Mouse (Mus musculus): ENCODE measurements at regions not wholly inside any gene's neighbourhood (a gene's known extent, or its start where the extent isn't known, plus 50 kb on each side); places are given as distances from the start of the nearest gene placed in this dataset.
A peak's percentile ranks its signal among the peaks of the same experiment; 100 is the strongest.
"Not testable (repeated sequence)": the region's sequence is repeated elsewhere in the genome, so short reads cannot be mapped to it uniquely, and the experiment has no call there.

DNA sequence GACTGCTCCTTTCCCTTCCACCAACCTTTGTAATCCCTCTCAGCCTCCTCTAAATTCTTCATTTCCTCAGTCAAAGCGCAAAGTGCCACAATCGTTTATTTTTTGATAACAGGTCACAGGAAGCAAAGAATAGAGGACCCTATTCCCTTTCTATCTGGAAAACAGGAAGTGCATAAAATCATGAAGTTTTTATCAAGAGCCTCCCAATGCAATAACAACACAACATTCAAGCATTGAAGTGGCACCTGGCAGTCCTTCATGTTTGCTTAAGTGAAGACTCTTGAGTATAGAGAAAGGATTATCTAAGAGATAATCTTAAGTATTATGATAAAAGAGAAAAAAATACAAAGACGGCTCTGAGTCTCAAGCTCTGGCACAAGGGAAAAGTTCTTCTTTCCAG is 111.9 kb downstream of the Ibtk start:
- DNase-seq (ENCODE audit: low spot score in 2 of 2), result no peak

DNA sequence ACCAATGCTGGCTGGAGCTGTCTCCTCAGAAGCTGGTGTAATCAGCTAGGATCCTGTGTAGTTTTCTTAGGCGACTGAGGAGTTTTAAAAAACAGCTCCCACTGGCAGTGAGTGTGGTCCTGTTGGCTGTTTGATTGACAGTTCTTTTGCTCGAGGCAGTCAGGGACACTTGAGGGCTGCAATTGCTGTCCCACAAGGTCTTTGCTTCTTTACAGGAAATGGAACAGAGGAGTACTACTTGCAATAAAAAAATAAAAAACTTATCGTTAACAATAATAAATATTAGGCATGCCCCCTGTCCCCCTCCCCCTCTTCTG is 113.0 kb downstream of the Ibtk start:
- DNase-seq (ENCODE audit: low spot score in 2 of 2), result no peak

DNA sequence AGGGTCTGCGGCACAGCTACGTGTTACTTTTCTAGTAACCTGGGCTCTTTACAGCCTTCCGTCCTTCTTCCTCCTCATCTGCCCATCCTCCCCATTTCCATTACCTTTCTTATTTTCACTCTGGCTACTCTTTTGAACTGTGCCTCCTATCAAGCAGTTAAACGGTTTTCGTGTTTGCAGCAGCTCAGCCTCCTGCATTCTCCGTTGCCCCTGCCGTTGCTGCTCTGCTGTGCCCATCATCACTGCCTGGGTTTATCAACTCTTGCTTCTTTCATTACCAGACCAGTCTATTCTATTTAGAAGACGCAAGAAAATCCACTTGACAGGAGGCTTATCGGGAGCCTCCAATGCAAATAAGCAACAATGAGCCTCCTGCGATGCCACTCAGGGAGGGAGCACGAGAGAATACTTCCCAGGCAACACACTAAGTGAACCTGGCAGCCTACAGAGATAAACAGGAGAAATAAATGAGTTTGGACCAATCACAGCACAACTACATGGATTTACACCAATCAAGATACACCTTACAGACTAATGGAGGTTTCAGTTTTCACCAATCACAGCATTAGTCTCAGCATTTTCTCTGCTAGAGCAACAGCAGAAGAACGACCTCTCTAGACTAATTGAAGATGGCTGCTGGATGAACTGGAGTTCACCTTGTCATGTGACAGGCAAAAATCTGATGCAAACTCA is 113.5 kb downstream of the Ibtk start:
- DNase-seq (ENCODE audit: low spot score in 2 of 2), result no peak

DNA sequence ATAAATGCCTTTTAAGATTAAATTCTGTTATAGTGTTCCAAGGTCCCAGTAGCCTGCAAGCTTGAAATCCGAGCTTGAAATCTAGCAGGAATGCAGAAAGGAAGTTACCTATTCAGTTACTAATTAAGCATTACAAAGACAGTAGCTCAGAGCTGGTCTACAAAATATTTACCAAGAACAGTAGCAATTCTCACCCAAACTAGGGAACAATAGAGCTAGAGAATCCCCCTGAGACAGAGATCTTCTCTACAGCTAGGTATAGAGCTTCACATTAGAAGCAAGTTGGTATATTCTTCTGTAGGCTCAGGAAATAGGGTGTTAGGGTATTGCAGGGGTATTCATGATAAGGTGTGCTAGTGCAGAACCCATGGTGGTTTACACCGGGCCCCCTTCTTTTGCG is 114.3 kb downstream of the Ibtk start:
- not testable (repeated sequence) for DNase-seq (ENCODE audit: low spot score in 2 of 2)

DNA sequence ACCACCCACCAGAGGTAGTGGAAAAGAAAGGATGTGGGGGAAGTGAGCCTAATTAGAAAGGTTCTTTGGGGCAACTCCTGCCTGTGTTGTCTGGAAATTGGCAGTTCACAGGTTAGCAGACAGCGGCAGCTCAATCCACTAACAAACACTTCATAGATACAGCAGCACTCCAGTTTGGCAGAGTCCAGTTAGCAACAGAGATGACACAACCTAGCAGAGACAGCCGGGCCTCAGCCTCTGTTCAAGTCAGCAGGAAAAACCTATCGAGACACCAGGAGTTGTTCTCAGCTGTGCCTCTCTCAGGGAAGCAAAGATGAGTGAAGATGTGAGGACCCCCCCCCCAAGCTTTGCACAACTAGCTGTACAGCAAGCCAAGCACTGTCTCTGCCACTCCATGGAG is 131.2 kb downstream of the Ibtk start:
- no peak for DNase-seq (ENCODE audit: low spot score in 2 of 2)

DNA sequence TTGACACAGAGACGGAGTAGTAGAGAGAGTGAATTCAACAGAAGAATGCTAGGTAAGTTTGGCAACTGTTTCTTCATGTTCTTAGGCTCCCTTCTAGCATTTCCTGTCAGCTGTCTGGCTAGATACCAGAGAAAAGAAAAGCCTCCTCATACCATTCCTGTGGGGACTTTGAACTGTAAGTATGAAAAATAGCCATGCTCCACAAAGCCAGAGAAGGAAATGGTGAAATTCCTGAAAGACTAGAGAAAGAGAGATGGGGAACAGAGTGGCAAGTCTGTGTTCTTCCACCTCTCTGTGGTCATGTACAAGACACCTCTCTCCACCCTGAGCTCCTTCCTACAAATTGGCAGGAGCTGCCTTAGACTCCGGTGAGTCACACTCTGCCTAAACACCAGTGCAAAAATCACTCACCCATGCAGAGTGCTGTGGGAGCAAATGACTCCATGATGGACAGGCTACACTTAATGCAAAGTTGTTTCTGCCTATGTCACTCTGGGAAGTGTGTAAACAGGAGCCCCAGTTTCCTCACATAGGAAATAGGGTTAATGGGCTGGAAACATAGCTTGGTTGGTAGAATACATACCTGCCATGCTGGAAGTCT is 131.9 kb downstream of the Ibtk start:
- no peak for DNase-seq (ENCODE audit: low spot score in 2 of 2)

DNA sequence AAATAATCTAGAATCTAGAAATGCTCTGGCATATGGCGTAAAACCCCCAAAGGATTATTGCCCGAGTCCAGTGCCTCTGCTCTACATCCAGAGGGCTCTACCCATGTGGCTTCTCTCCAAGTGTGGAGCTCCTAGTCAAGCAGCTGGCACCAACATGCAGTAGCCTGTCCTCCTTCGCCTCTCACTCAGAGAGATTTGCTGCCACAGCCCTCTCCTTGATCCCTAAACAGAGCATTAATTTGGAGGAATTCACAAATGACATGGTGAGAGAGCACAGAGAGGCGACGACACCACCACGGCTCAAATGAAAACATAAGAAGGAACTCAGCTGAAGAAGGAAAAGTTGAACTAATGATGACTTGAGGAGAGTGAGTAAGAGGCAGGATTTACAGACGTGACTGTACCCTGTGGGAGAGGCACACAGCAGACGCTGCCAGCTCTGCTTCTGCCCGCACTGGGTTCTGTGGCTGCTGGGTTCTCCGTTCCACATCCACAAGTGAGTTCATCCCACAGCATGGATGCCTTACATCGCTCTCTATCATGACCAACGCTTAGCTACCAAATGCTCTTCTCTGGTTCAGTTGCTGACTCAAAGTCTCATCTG is 132.8 kb downstream of the Ibtk start:
- no peak for DNase-seq (ENCODE audit: low spot score in 2 of 2)

DNA sequence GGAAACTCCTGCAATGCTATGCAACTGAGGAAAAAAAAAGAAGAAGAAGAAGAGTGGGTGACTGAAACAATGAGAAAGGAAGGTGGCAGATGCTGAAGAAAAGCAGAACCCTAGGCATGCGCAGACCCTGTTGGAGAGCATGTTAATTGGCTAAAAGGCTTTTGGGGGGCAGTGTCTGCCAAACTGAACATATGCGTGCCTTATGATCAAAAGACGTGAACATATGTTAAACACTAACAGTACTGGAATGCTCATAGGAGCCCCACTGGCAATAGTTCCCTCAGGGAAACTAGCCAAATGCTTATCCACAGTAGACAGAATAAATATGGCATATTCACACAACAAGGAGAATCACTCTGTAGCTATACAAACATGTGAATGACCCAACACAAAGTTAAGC is 140.0 kb downstream of the Ibtk start:
- peak in 1 of 2 experiments; percentile 45 for DNase-seq (ENCODE audit: low spot score in 2 of 2)

DNA sequence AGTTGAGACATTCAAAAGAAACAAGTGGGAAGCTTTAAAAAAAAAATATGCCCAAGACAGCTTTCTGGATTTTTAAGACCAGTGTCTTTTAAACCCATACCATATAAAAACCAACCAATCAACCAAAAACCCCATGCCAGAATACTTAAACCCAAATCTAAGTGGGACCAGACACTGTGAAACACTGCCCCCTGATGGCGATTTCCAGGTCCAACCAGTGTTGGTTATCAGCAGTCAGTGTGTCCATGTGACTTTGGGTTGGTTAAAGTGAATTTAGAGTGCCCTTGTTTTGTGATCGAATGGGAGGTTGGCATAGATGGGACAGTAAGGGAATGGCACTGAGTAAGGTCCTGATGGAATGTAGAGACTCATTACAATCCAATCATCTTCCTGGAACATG is 152.2 kb downstream of the Ibtk start:
- peak in 1 of 2 experiments; percentile 24 for DNase-seq (ENCODE audit: low spot score in 2 of 2)

DNA sequence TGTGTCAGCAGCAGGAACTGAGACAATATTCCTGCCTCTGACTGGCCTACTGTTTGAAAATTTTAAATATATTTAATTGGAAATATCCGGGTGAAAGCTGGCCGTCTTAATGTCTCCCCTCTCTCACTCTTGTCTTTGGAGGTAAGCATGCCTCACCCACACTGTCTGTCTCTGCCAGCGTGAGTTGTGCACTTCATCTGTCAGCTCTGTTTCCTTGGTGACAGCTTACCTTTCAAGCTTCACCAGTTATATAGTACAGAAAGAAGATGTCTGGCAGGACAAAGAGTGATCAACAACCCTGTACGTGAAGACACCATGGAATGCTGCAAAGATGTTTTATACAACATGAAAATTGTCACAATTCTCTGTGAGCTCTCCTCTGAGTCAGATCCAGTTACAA is 155.3 kb downstream of the Ibtk start:
- DNase-seq (ENCODE audit: low spot score in 2 of 2), result no peak

DNA sequence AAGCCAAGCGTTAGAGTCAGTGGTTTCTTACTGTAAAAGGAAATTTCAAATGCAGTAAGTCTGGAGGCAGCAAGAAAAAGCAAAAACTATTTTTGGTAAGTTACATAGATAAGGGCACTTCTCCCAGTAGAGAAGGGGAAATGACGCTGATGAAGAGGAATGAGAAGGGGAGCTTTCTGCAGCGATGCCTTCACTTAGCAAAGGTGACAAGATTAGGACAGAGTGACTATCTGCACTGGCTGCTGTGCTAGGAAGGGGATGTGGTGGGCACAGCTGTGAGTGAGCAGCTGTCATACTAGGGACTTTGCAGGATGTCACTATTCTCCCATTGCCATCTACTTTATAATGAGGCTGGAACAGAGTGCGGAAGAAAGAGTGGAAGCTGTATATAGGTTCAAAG is 156.5 kb downstream of the Ibtk start:
- DNase-seq (ENCODE audit: low spot score in 2 of 2), result no peak

DNA sequence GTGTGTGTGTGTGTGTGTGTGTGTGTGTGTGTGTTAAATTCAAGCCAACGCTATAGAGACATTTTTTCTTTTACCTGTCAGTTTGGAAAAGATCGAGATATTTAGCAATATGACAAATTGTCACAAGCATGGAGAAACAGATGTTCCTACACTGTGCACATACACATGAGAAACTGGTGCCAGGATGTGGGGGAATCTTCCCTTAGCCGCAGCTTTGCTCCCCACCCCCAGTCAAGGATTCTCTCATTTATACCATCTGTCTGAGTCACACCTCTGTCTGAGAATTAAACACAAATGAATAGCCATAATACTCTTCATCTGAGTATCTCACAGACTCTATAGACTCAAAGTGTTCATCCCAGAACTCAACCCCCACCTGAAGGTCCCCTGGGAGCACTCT is 159.9 kb downstream of the Ibtk start:
- DNase-seq (ENCODE audit: low spot score in 2 of 2), result no peak

DNA sequence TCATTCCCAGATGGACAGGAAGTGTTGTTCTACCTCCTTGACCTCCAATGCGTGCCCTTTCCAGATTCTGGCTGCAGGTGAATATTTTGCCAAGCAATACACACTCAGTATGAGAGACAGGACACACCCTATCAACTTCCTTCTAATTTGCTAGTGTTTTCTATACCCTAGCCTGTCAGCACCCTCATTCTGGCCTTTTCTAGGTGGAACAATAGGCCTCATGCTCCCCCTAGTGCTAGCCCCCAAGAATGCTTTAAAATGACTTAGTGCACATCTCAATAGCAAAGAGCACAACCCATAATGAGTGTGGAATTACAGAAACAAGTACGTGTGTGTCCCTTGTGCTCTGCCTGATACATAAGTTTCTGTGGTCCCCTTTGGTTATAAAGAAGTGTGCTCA is 161.1 kb downstream of the Ibtk start:
- DNase-seq (ENCODE audit: low spot score in 2 of 2), result peak in 1 of 2 experiments; percentile 37

DNA sequence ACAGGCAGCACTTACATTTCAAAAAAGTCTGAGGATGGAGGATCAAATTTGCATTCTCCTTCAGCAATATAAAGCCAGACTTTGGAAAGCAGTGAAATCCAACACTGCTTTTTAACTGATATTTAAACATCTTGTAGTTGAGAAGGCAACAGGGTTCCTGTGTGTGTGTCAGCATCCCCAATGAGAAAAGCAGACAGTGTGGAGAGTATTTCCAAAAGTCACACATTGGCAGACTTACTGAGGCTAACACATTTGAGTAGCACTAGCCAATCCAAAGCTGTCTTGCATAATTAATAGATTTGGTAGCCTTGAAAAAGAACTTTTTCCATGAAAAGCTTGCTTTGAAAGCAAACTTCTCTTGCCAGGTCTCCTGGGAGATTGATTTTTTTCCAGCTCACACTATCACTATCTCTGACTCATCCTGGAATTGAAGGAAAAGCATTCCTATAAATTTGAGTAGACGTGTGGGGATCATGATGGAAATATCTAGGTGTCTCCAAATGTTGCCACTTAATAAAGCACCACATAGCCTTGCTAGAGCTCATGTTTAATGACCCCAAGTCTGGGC is 168.0 kb downstream of the Ibtk start:
- DNase-seq (ENCODE audit: low spot score in 2 of 2), result no peak

DNA sequence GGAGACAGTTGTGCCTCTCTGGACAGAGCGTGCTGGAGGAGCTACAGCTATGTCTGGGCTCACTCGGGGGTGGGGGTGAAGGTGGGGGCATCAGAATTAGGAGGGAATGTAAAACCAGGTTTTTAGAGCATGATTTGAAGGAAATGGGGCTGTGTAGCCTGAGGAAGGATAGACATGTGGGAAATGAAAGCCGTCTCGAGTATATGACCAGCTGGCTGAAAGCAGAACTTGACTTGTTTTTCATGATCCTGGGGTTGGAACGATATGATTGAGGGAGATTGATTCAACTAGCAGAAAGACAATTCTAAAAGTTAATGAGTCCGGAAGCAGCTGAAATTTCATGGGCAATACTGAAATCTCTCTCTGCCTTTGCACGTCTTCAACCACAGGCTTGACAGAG is 171.3 kb downstream of the Ibtk start:
- DNase-seq (ENCODE audit: low spot score in 2 of 2), result no peak

DNA sequence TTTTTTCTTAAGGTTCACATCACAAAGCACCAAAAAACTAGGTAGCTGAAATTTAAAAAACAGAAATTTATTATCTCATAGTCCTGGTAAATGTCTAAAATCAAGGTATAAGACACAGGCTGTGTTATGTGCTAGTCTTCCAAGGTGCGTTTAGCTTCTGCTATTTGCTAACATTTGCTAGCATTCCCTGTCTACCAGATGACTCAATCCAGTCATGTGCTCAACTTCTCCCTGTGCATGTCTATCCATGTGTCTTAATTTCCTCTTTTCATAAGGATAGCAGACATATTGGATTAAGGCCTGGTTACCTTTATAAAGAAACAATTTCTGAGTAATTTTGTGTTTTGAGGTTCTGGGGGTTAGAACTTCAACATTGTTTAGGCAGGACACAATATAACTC is 171.8 kb downstream of the Ibtk start:
- no peak for DNase-seq (ENCODE audit: low spot score in 2 of 2)

DNA sequence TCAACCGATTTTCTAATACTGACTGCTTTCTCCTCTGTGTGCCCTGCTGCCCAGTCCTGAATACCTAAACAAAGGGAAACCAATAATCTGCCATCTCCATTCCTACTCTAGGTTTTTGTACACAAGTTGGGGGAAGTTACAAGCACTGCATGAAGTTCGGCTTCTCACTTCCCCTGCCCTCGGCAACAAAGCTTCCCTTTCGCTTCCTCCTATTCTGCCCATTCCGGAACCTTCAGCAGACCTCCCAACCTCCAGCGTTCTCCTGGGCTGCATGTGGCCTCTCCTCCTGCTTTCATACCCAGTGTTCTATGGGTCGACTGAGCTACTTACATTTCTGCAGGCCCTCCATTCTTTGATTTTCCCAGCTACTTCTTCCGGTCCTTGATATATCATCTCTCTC is 180.3 kb downstream of the Ibtk start:
- DNase-seq (ENCODE audit: low spot score in 2 of 2), result no peak

DNA sequence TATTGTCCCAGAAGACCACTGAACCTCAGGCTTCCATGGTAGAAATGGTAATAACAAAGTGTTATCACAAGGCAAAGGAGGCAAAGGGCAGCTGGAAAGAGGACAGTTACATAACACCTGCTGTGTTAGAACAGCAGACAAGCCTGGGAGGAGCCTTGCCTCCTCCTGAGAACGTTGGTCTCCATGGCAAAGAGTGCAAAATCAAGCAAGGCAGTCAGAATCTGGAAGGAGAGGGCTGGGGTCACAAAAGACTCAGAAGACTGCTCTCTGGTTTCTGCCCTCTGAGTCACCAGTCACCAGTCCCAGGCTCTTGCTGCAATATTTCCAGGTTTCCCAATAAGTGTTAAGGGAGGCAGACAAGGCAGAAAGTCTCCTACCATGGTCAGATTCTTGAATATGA is 197.3 kb downstream of the Ibtk start:
- no peak for DNase-seq (ENCODE audit: low spot score in 2 of 2)

DNA sequence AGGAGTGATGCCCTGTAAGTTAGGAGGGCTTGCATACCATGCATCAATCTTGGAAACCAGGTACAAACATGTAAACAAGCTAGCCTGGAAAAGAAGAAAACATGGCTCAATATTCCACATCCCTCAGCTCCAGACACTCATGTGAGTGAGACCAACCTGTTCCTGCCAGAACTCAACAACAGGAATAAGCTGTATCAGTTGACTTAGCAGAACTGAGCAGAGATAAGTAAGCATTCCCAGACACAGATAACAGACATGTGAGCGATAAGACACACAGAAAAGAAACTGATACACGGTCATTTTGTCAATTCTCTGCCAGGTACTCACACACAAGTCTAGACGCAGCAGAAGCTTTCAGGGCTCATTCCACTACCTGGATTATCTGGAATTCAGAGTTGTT is 198.7 kb downstream of the Ibtk start:
- no peak for DNase-seq (ENCODE audit: low spot score in 2 of 2)

DNA sequence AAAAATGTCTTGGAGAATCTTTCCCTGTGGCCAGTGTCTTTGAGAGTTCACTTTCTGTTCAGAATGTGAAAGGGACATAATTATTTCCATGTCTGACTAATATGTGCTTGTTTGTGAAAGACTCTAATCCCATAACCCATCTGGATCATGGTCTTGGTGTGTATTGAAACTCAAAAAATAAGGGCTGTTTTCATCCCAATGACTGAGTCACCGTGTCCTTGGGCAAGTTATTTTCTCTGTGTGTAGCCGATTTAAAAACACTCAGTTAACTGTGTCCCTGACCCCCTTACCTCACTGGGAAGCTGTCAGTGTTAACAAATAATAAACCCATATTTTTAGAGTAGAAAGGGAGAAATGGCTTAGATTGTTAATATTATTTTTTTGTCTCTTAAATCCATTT is 202.9 kb downstream of the Ibtk start:
- no peak for DNase-seq (ENCODE audit: low spot score in 2 of 2)

DNA sequence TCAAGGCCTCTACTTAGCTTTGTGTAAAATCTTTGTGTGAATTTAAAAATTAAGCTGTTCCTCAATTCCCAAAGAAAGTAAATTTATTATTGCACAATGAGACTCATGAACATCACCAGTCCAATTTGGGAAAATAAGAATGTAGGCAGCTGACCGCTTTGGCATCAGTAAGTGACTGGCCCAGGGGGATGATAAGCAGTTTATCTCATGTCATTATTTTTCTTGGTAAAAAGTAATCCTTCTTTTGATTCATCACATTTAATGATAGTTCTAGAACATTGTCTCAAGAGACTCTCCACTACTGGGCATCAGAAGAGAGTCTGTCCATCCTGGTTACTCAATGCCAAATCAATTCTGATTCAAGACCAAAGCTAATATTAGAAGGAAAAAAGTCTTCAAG is 203.6 kb downstream of the Ibtk start:
- no peak for DNase-seq (ENCODE audit: low spot score in 2 of 2)

DNA sequence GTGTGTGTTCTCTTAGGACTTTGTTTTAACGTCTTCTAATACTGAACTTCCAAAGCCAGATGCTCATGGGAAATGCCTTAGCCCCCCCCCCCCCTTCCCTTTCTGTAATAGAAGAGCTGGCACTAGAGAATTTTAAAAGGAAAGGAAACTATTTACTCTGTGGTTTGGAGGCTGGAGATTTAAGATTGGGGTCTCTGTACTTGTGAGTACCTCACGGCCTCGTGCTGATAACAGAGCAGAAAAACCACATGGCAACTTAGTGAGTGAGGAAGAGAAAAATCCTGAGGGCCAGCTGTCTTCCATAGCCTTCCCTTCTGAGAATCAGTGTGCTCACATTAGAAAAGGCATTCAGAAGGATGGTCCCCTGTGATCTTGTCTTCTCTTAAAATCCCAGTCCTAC is 210.6 kb downstream of the Ibtk start:
- no peak for DNase-seq (ENCODE audit: low spot score in 2 of 2)

DNA sequence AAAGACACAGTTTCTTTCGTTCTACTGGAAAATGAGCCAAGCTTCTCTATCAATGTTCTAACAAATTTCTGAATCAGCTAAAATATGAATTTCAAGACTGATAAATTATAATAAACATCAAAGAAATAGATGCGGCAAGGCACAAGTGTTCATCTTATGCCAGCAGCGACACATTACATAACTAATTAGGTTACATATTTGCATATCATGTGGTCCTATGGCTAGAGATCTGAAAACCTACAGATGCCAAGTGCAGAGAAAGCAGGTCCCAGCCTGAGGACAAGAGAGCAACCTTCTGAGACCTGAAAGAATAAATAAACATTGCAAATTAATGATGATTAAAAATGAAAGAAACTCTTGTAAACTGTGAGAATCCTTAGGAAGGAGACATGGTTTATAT is 201.3 kb upstream of the Tent5a start:
- DNase-seq (ENCODE audit: low spot score in 2 of 2), result no peak

Data from left cerebral cortex, adult 9 months (tissue).